Mouse (Mus musculus) heart, postnatal 0 days (tissue): ENCODE results near the gene Ticam1.

ENCODE experiments used
- CTCF ChIP-seq: IDR thresholded peaks from 2 replicates; pipeline ENCODE4 v1.5.1; 2016; ENCODE audit warnings: antibody characterized with exemption, control low read depth, low read depth
- EP300 ChIP-seq: IDR thresholded peaks from 2 replicates; pipeline ENCODE4 v1.6.1; 2016; ENCODE audit warnings: antibody characterized with exemption, low read depth

- no peak for TF ChIP-seq EP300
- no peak; the same call in 1 of the 2 replicates for TF ChIP-seq CTCF
Observed at GRCm38 (mm10) chr17:56255429-56255828, 21.2 kb downstream of the Ticam1 start.
